In genomic region chr16:24165461-24166081, GRCm38 (mm10) we compare ENCODE assay signal across 9 mouse cellular contexts.
DNase-seq lines count a peak whose midpoint lies in the region; ATAC-seq lines count a peak whose summit lies in the region.
"Had no signal": no experiment of that assay in that cellular context is flagged by ENCODE, and none has a peak within 500 bp of the region (broad histone marks: within the 10 kb centered on the region; RNA-seq: fewer than 3 reads in every experiment).

No protein-coding gene starts in this region.

- no peaks in the 10 kb centered on the region for H3K36me3 ChIP-seq in heart, embryonic 13.5 days
- H3K36me3 ChIP-seq: embryonic facial prominence, embryonic 13.5 days had no signal

- H3K4me2 ChIP-seq in heart, embryonic 13.5 days: no peak overlapping the region
- H3K4me2 ChIP-seq: embryonic facial prominence, embryonic 13.5 days had no signal

- peaks cover 8% of the 10 kb centered on the region for H3K4me1 ChIP-seq in heart, embryonic 13.5 days

- no peak overlapping the region for H3K27ac ChIP-seq in heart, embryonic 13.5 days (replicated peaks)
- H3K27ac ChIP-seq: embryonic facial prominence, embryonic 13.5 days had no signal

- no peak for ATAC-seq in heart, embryonic 13.5 days (ENCODE audit: extremely low read depth, insufficient number of reproducible peaks, low FRiP score, low TSS enrichment)
- ATAC-seq in megakaryocyte, adult 5-6 weeks (ENCODE audit: poor library complexity, severe bottlenecking): peak; percentile 90

- WGBS in heart, embryonic 13.5 days: 43% methylated on average over 11 of the region's 11 CpGs

- no peaks in the 10 kb centered on the region for H3K27me3 ChIP-seq in heart, embryonic 13.5 days (replicated peaks)
- H3K27me3 ChIP-seq: embryonic facial prominence, embryonic 13.5 days had no signal

- peak overlapping the region; percentile 37 for H3K9ac ChIP-seq in heart, embryonic 13.5 days
- H3K9ac ChIP-seq: embryonic facial prominence, embryonic 13.5 days had no signal

- peak; percentile 16 for DNase-seq in adrenal gland, postnatal 25 days
- DNase-seq in adrenal gland, postnatal 4 days (ENCODE audit: low spot score in 2 of 2): no peak
- peak; percentile 65 for DNase-seq in 3T3-L1 (ENCODE audit: low read depth, low spot score)
- DNase-seq in thymus, postnatal 25 days: peak; percentile 73
- DNase-seq in left cerebral cortex, adult 18-20 months (ENCODE audit: low spot score in 2 of 2): no peak
- DNase-seq in cerebellum, adult 8-10 months: no peak

- no peaks in the 10 kb centered on the region for H3K9me3 ChIP-seq in heart, embryonic 13.5 days
- H3K9me3 ChIP-seq: embryonic facial prominence, embryonic 13.5 days had no signal

- no peak overlapping the region for H3K4me3 ChIP-seq in heart, embryonic 13.5 days
- H3K4me3 ChIP-seq: embryonic facial prominence, embryonic 13.5 days had no signal

Comparison
In these comparisons a context has a peak if more than half of its experiments do, and no peak if none do; other contexts are left out.
1. DNase-seq: peak in adrenal gland, postnatal 25 days (single experiment), 3T3-L1 (single experiment) and thymus, postnatal 25 days (single experiment); none in adrenal gland, postnatal 4 days (0 of 2), left cerebral cortex, adult 18-20 months (0 of 2) and cerebellum, adult 8-10 months (single experiment).